Mouse (Mus musculus) forelimb bud, embryonic 11.5 days (tissue): ENCODE data around the gene Vmn1r71.
"Not testable (repeated sequence)": the region's sequence is repeated elsewhere in the genome, so short reads cannot be mapped to it uniquely, and the experiment has no call there.

Source experiments
- DNase-seq: peaks from one replicate; pipeline ENCODE4 v3.0.0-alpha.2; 2012; ENCODE audit warnings: low read depth, low spot score

The Vmn1r71 gene

DNA sequence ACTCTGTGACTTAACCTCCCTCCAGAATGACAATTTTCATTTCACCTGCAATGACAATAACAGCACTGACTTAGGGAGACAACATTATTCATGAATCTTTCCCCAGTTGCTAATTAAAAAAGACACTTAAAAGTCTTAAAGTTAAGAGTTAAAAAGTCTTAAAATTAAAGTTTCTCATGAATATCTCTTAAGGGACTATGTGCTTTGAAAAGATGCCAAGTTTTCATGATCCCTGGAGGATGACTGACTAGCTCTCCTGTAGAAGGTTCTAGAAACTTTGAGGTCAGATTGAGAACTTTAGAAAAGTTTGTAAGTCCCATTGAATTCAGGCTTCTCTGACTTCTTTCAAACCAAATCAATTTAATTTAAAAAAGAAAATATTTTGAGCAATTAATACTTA is at the start of gene Vmn1r71:
Gene Vmn1r71, minus strand, starts transcription at position 101 of the 400 bp plus-strand sequence.
- DNase-seq: no peak

DNA sequence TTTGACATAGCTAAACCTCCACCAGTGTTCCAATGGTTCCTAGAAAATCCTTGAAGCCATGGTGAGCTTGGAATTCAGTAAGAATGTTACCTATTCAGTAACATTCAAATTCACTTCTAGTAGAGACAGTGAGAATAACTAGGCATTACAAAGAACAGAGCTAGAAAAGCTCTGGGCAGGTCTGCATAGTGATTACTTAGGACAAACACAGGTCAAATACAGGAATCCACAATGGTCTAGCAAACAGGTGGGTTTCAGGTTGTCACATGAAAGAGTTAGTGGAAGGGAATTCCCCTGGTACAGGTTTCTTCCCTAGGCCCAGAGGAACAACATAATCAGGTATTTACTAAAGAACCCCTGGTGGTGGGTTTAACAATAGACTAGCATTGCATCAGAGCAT is 3.4 kb upstream of the Vmn1r71 start:
- DNase-seq: not testable (repeated sequence)
